Mouse (Mus musculus): ENCODE data around the gene Chst5. TPM values are rescaled to one million over a fixed set of nuclear protein-coding genes. Genes with fewer than 3 reads are reported as not detected.

Chst5 gene
- total RNA-seq (2023), result not detected

DNA sequence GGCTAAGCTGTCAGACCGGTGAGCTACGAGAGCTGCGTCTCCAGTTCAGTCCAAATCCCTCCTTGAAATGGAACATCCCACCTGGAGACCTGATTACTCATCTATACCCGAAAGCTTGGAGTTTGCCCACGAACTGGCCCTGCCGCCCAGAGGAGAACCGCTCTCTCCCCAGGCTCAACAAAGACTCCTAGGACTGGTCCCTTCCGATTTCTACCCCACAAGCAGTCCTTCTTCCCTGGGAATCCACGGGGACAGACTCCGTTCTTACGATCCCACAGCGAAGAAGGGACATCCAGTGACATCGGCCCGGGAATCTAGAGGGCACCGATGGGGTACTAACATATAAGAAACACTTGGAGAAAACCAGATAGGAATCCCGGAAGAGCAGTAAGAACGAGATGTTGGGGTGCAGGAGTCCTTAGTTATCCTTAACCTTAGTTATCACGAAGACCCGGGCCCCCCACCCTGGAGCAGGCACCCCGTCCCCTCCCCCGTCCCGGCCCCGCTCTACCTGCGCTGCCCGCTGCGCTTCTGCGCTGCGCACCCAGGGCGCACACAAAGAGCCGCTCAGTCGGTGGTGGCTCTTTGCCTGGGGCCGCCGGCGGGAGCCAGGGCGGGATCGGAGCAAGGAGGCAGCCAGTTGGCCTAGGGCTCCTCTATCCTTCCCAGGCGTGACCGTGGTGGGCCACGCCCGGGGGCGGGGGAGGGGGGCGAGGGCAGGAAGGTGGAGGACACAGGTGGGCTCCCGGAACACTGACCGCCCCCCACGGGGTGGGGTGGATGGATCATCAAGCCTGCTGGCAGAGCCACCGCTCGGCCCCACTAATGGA lies at the start of gene Chst5:
TSS of gene Chst5 (minus strand) at position 827 of the 830 bp plus-strand sequence.

DNA sequence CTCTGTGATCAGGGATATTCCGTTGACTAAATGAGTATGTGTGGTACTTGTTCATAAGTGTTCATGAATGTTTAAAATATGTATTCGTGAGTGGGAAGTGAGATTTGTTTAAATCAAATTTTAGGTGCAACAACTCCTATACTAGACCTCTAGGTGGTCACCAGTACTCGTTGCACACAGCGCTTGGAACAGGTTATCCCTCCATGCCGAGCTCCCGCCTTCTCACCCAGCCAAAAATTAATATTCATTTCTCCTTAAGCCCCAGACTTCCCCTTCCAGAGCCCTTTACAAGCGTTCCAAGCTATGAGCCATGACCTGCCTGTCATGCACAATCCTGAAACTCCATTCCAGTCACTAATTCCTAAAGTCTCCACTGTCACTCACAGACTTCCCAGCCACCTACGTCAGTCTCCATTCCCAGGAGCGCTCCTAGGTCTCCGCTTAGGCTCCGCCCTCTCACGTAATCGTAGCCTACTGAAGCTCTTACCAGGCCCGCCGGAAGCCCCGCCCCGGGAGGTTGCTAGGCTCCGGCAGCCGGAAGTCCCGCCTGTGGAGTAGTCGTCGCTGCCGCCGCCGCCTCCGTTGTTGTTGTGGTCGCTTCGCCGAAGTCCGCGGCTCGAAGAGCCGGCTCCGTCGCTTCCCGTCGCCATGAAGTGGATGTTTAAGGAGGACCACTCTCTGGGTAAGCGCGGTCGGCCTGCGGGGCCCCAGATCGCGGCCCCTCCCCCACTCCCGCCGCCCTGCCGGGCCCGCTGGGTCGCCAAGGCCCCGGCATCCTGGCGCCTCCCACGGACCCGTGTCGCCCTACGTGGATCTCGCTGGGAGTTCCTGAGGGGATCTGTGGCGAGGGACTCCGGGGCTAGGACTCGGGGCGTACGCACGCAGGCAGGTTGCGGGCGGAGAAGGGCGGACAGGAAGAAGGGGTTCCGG lies 30.2 kb upstream of the Chst5 start, which contains the start of gene Gabarapl2:
TSS of gene Gabarapl2 (plus strand) at position 533 of the 930 bp plus-strand sequence.

DNA sequence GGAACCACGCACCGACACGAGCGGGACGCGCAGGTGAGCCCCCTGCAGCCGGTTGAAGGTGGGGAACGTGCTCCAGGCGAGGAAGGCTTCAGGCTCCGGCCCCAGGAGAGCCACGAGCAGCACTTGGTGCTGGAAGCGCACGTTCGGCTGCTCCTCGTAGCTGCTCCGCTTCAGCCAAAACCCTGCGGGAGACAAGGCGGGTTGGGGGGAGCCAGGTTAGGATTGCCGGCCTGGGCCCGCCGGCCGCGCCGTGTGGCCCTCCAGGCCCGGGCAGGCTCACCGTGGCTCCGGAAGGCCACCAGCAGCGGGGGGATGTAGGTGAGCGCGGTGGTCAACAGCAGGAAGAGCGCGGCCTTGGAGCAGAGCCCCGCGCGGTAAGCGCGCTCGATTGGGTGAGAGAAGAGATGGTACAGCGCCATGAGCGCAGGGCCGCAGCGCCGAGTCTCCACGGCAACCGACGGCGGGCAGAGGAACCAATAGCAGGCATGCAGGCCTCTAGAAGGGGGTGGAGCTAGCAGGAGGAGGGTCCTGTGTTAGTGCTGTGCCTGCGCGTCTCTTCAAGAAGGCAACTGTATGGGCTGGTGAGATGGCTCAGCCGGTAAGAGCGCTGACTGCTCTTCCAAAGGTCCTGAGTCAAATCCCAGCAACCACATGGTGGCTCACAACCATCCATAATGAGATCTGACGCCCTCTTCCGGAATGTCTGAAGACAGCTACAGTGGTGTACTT lies 23.3 kb upstream of the Chst5 start, which contains the start of gene Tmem231:
TSS of gene Tmem231 (minus strand) at position 534 of the 729 bp plus-strand sequence.

DNA sequence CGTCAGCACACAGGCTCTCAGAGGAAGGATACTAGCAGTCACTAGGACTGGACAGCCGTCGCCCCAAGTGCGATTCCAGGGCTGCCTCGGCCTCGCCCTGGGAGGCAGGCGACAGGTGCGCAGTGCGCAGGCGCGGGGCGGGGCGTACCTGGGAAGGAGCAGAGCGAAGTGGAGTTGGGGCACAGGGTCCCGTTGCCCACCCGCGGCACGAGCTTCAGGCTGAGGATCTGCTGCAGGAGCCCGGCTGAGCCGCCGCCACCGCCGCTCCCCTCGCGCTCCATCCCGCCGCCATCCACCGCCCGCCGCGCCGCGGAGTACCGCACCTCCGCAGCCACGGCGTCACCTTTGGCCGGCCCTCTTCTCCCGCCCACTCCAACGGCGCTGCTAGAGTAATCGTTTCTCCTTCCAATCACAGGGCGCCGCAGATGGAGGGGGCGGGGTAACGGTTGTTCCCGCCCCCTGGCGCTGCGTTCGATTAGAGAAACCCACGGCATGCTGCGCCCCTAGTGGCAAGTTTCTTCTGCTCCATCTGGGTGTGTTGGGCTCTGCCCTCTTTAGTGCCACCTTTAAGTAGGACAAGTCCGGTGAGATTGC lies 33.8 kb downstream of the Chst5 start, which contains the start of gene Tmem170:
TSS of gene Tmem170 (minus strand) at position 396 of the 594 bp plus-strand sequence.

DNA sequence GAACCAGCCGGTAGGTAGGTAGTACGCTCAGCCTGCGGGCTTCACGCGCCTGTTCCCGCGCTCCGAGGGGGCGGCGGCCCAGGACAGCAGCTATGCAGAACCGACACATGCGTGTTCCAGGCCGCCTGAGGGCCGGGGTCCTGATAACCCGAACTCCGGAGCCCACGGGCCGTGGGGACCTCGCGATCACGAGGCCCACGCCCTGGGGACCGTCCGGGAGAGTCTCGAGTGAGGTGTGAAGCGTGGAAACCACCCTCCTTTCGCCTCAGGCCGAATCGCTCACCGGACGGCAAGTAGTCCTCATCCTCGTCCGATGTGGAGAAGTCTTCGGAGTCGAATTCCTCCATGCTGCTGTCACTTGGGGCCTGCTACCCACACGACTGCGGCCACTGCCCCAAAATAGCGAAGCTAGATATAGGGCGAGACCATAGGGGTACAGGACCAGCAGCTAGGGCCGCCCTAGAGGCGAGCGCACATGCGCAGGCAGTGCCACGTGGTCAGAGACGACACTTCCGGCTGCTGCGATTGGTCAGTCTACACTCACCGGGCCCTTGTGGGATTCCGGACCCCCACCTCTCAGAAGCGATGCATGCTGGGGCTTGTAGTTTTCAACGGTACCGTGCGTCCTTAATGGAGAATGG lies 56.3 kb downstream of the Chst5 start, which contains the start of gene Cfdp1:
TSS of gene Cfdp1 (minus strand) at position 431 of the 641 bp plus-strand sequence.

Other genes with a start within 250 kb of the Chst5 start
- gene Ctrb1, start 219.4 kb downstream of the Chst5 start, total RNA-seq (2023), result not detected
- not detected for gene Bcar1, start 166.6 kb downstream of the Chst5 start, total RNA-seq (2023)
- gene Cfdp1, start 56.2 kb downstream of the Chst5 start, total RNA-seq (2023), result 10 to 100 TPM; 35.3 to 45.2 TPM
- gene Tmem170, start 33.7 kb downstream of the Chst5 start, total RNA-seq (2023), result 1 to 10 TPM; 3.3 to 3.8 TPM
- under 1 TPM; 0.41 to 0.50 TPM for gene Tmem231, start 23.4 kb upstream of the Chst5 start, total RNA-seq (2023)
- gene Gabarapl2, start 30.3 kb upstream of the Chst5 start, total RNA-seq (2023), result 100 to 1,000 TPM; 120 to 127 TPM
- gene Adat1, start 81.9 kb upstream of the Chst5 start, total RNA-seq (2023), result 1 to 10 TPM; 5.7 TPM
- 10 to 100 TPM; 86.1 to 90.1 TPM for gene Kars, start 100.9 kb upstream of the Chst5 start, total RNA-seq (2023)
- gene Terf2ip, start 101.0 kb upstream of the Chst5 start, total RNA-seq (2023), result 10 to 100 TPM; 13.8 to 17.4 TPM
- not detected for gene Gm6793, start 104.6 kb upstream of the Chst5 start, total RNA-seq (2023)

Measured in T-cell, adult 66 days (primary cell).